Mouse (Mus musculus): Measurements from ENCODE around the gene Tmprss9.

DNA sequence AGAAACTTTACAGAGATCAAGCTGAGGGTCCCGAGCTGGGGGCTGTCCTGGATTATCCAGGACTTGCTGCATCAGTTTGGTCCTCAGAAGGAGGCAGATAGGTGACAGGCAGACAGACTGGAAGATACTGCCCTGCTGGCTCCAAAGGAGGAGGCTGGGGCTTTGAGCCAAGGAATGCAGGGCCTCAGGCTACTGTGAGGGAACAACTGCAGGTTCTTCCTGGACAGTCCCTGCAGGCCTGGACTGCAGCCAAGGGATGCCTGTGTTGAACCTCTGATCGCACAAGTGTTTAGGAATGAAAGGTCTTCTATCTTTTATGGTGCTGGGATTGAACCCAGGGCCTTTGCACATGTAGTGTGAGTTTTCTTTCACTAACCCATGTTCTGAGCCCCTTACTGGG, 76.2 kb downstream of the Tmprss9 start:
- TF ChIP-seq GATA1 (IDR thresholded peaks at IDR 0.05; ENCODE audit: low read length) = no peak
- no peak for TF ChIP-seq TAL1 (IDR thresholded peaks at IDR 0.05; ENCODE audit: low read length)

Measured in erythroblast, embryonic 14.5 days (primary cell).